Mouse (Mus musculus) myocyte (in vitro differentiated cells): Measurements from ENCODE around the gene Wdr34. TPM values are rescaled to one million over a fixed set of nuclear protein-coding genes. Genes with fewer than 3 reads are reported as not detected.

Source experiments
- H3K27me3 ChIP-seq: one replicate; pipeline ENCODE4 v1.6.1; 2011; ENCODE audit not compliant: control insufficient read depth, insufficient read depth, insufficient read length
- H3K36me3 ChIP-seq: one replicate; pipeline ENCODE4 v1.6.1; 2011; ENCODE audit not compliant: control insufficient read depth, insufficient read depth
- H3K4me2 ChIP-seq: one replicate; pipeline ENCODE4 v1.6.1; 2011; ENCODE audit warnings: low read depth, control low read depth
- H3K4me3 ChIP-seq: one replicate; pipeline ENCODE4 v1.5.1; 2011; ENCODE audit warnings: mild to moderate bottlenecking, control low read depth, moderate library complexity
- H3K79me2 ChIP-seq: one replicate; pipeline ENCODE4 v1.6.1; 2011; ENCODE audit not compliant: control insufficient read depth, insufficient read depth
- H3ac ChIP-seq: one replicate; pipeline ENCODE4 v1.6.1; 2011; ENCODE audit not compliant: control insufficient read depth, insufficient read length
- CEBPB ChIP-seq: IDR thresholded peaks from 2 replicates; pipeline ENCODE4 v1.6.1; 2011; ENCODE audit warnings: mild to moderate bottlenecking, moderate library complexity; ENCODE audit not compliant: poor library complexity, insufficient read depth, severe bottlenecking
- E2F4 ChIP-seq: IDR thresholded peaks from one replicate; pipeline ENCODE4 v1.6.1; 2011; ENCODE audit warnings: mild to moderate bottlenecking, control low read depth, moderate library complexity; ENCODE audit not compliant: insufficient read depth
- MAX ChIP-seq: IDR thresholded peaks from one replicate; pipeline ENCODE4 v1.6.1; 2011; ENCODE audit warnings: low read depth, mild to moderate bottlenecking, control low read depth
- MYOD1 ChIP-seq, 3 experiments: IDR thresholded peaks; one replicate each; pipeline ENCODE4 v1.6.1; 2011; ENCODE audit warnings: control low read depth in 2 of 3, low read depth in 2 of 3, mild to moderate bottlenecking in 2 of 3, moderate library complexity in 1 of 3; ENCODE audit not compliant: insufficient read length in 2 of 3, control insufficient read depth in 1 of 3
- MYOG ChIP-seq, 3 experiments: IDR thresholded peaks; one replicate each; pipeline ENCODE4 v1.6.1; 2011; ENCODE audit warnings: control low read depth in 2 of 3, low read depth in 2 of 3, mild to moderate bottlenecking in 2 of 3; ENCODE audit not compliant: insufficient read length in 2 of 3, control insufficient read depth in 1 of 3, insufficient read depth in 1 of 3
- POLR2A ChIP-seq: IDR thresholded peaks from one replicate; pipeline ENCODE4 v1.6.1; 2011; ENCODE audit warnings: low read depth, mild to moderate bottlenecking, control low read depth, moderate library complexity; ENCODE audit not compliant: insufficient read length
- POLR2AphosphoS2 ChIP-seq: IDR thresholded peaks from one replicate; pipeline ENCODE4 v1.6.1; 2011; ENCODE audit warnings: low read depth, control low read depth; ENCODE audit not compliant: insufficient read length
- REST ChIP-seq: IDR thresholded peaks from one replicate; pipeline ENCODE4 v1.6.1; 2011; ENCODE audit warnings: mild to moderate bottlenecking, control low read depth, moderate library complexity; ENCODE audit not compliant: insufficient read depth, insufficient read length
- SRF ChIP-seq: IDR thresholded peaks from one replicate; pipeline ENCODE4 v1.6.1; 2011; ENCODE audit warnings: low read depth; ENCODE audit not compliant: control insufficient read depth, insufficient read length
- TCF12 ChIP-seq: IDR thresholded peaks from one replicate; pipeline ENCODE4 v1.6.1; 2011; ENCODE audit warnings: mild to moderate bottlenecking, control low read depth; ENCODE audit not compliant: poor library complexity, insufficient read depth, severe bottlenecking
- TCF3 ChIP-seq: IDR thresholded peaks from one replicate; pipeline ENCODE4 v1.6.1; 2011; ENCODE audit warnings: low read depth, control low read depth; ENCODE audit not compliant: insufficient read length
- USF1 ChIP-seq: IDR thresholded peaks from one replicate; pipeline ENCODE4 v1.6.1; 2011; ENCODE audit warnings: low read depth, mild to moderate bottlenecking, control low read depth, moderate library complexity
- polyA plus RNA-seq: library from polyadenylated mRNA; unstranded; fragments of >200 nt; fragmentation: generic; extraction: Trizol; gene quantifications from one replicate; pipeline ENCODE4 v1.2.1, GENCODE M21; 2012; ENCODE audit warnings: missing spikeins

The Wdr34 gene
- polyA plus RNA-seq, 1 experiment = 21.6 TPM

DNA sequence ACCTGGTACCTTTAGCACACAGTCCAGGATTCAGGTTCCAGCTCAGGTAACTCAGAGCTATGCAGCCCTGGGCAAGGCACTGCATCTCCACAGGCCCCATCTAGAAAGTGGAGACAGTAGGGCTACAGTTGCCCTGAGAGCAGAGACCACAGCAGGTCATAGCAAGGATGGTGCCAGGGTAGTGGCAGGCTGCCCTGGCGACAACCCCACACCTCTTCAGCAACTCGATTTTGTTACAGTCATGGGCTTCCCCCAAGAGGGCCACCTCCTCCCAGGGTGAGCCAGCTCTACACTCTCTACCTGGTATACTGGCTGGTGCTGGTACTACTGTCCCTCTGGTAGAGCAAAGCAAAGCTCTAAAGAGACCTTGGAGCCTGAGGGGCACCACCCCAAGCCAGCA, 10.9 kb downstream of the Wdr34 start:
- Histone ChIP-seq H3K79me2 (no peaks in the 10 kb centered on the region), H3K4me3 (no peak overlapping the region), H3K27me3 (no peaks in the 10 kb centered on the region), H3K36me3 (no peaks in the 10 kb centered on the region), H3ac (no peak overlapping the region), H3K4me2 (no peak overlapping the region)
- TF ChIP-seq MYOG (IDR thresholded peaks at IDR 0.05; ENCODE audit: control insufficient read depth in 1 of 3, insufficient read depth in 1 of 3, insufficient read length in 2 of 3, low read depth in 2 of 3) = no peak
- TF ChIP-seq REST = no peak
- TF ChIP-seq TCF12 = no peak
- TF ChIP-seq POLR2AphosphoS2 = no peak
- no peak for TF ChIP-seq TCF3
- no peak for TF ChIP-seq MAX
- no peak for TF ChIP-seq SRF
- no peak for TF ChIP-seq USF1
- no peak for TF ChIP-seq CEBPB
- no peak for TF ChIP-seq POLR2A
- no peak for TF ChIP-seq E2F4
- no peak for TF ChIP-seq MYOD1 (IDR thresholded peaks at IDR 0.05; ENCODE audit: control insufficient read depth in 1 of 3, insufficient read length in 2 of 3, low read depth in 2 of 3)

DNA sequence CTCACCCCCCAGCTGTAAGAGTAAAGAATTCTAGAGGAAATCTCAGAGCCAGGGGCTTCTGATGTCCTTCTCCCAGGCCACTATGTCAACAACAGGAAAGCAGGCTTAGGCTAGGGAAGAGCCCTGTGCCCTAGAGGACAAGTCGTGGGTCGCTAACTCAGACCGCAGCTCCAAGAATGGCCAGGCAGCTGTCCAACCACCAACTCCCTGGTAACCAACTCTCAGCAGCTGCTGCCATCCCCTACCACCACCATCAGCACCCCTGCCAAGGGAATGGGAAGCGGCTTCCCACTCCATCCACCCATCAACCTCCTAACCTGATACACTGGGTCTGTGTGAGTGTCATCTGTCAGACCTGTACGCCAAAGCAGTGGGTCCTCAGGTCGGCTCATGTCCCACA, 15.7 kb downstream of the Wdr34 start:
- H3K36me3 ChIP-seq = peaks cover 30% of the 10 kb centered on the region
- no peak overlapping the region for H3ac ChIP-seq
- TF ChIP-seq E2F4 (no peak), TCF12 (no peak), CEBPB (no peak), MYOD1 (IDR thresholded peaks at IDR 0.05; ENCODE audit: control insufficient read depth in 1 of 3, insufficient read length in 2 of 3, low read depth in 2 of 3) (peak in 2 of 3 experiments; percentile 80 to 88), POLR2A (no peak), REST (no peak), MYOG (IDR thresholded peaks at IDR 0.05; ENCODE audit: control insufficient read depth in 1 of 3, insufficient read depth in 1 of 3, insufficient read length in 2 of 3, low read depth in 2 of 3) (peak in 2 of 3 experiments; percentile 82 to 91), TCF3 (no peak), POLR2AphosphoS2 (peak; percentile 49), MAX (no peak), USF1 (no peak), SRF (no peak)
- H3K4me3 ChIP-seq = no peak overlapping the region
- no peaks in the 10 kb centered on the region for H3K79me2 ChIP-seq
- no peaks in the 10 kb centered on the region for H3K27me3 ChIP-seq
- H3K4me2 ChIP-seq = no peak overlapping the region

DNA sequence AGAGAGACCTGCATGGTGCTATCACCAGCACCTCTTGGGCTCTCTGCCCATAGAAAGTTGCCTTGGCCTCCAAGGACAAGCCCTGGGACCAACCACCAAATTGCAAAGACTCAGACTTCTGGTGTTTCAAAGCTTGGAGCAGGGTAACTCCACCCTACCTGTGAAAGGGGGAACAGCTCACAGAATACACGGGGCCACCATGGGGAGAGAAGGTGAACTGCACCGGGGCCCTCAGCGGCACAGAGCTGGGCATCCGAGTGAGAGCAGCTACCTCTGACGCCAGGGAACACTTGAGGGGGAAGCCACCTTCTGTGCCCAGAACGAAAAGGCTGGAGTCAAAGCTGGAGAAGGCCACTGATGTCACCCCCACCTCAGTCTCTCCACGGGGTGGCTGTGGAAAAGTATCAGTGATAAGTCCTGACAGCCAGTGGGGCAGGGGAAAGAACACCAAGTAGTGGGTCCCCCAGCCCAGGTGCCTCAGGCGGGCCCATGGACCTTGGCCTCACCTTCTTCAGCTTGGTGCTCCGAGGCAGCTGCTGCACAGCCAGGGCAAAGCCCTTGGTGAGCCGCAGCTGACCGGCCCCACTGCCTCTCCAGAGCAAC, 16.3 kb downstream of the Wdr34 start:
- Histone ChIP-seq H3K79me2 (no peaks in the 10 kb centered on the region), H3K4me3 (no peak overlapping the region), H3ac (no peak overlapping the region), H3K27me3 (no peaks in the 10 kb centered on the region), H3K4me2 (no peak overlapping the region), H3K36me3 (peaks cover 36% of the 10 kb centered on the region)
- no peak for TF ChIP-seq USF1

DNA sequence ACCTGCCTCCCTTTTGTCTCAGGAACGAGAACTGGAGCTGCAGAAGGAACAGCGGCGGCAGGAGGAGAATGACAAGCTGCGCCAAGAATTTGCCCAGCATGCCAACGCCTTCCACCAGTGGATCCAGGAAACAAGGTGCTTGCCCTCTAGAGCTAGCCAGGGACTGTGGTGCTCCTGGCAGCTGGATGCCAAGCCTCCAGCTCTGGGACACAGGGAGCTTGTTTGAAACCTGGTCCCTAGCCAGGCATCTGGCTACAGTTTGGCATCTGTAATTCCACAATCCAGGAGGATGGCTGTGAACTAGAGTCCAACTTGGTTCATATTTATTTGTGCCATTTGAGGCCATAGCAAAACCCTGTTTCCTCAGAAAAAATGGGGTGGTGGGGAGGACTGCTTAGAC, 21.7 kb downstream of the Wdr34 start:
- Histone ChIP-seq H3K4me2 (no peak overlapping the region), H3ac (no peak overlapping the region), H3K4me3 (no peak overlapping the region), H3K36me3 (peaks cover 86% of the 10 kb centered on the region), H3K27me3 (no peaks in the 10 kb centered on the region), H3K79me2 (no peaks in the 10 kb centered on the region)
- no peak for TF ChIP-seq E2F4
- TF ChIP-seq TCF3 = no peak
- no peak for TF ChIP-seq TCF12
- TF ChIP-seq POLR2A = no peak
- no peak for TF ChIP-seq MYOD1 (IDR thresholded peaks at IDR 0.05; ENCODE audit: control insufficient read depth in 1 of 3, insufficient read length in 2 of 3, low read depth in 2 of 3)
- no peak for TF ChIP-seq USF1
- no peak for TF ChIP-seq REST
- no peak for TF ChIP-seq POLR2AphosphoS2
- no peak for TF ChIP-seq MAX
- no peak for TF ChIP-seq MYOG (IDR thresholded peaks at IDR 0.05; ENCODE audit: control insufficient read depth in 1 of 3, insufficient read depth in 1 of 3, insufficient read length in 2 of 3, low read depth in 2 of 3)
- TF ChIP-seq SRF = no peak
- no peak for TF ChIP-seq CEBPB

DNA sequence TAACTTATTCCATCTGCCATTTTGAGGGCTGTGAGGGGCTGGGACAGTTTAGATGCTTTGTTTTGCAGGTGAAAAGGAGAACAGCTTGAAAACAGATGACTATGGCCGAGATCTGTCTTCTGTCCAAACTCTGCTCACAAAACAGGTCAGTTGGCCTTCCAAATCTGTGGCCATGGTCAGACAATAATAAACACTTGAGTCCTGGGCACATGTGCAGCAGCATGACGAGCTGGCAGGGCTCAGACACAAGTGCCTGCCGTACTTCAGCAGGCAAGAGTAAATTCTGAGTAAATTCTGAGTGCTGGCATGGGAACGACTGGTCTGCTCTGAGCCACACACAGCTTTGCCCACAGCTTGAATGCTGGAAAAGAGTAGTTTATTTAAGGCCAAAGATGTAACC, 23.2 kb downstream of the Wdr34 start:
- Histone ChIP-seq H3K4me2 (no peak overlapping the region), H3ac (no peak overlapping the region), H3K79me2 (no peaks in the 10 kb centered on the region), H3K4me3 (no peak overlapping the region), H3K36me3 (peaks cover 90% of the 10 kb centered on the region), H3K27me3 (no peaks in the 10 kb centered on the region)
- no peak for TF ChIP-seq POLR2AphosphoS2
- TF ChIP-seq TCF12 = no peak
- TF ChIP-seq USF1 = no peak
- TF ChIP-seq CEBPB = no peak
- no peak for TF ChIP-seq REST
- no peak for TF ChIP-seq MYOG (IDR thresholded peaks at IDR 0.05; ENCODE audit: control insufficient read depth in 1 of 3, insufficient read depth in 1 of 3, insufficient read length in 2 of 3, low read depth in 2 of 3)
